Mouse (Mus musculus) retina, postnatal 1 day (tissue): ENCODE measurements around the gene Timm44.

ENCODE experiments used
- DNase-seq: peaks from one replicate; pipeline ENCODE4 v3.0.0-alpha.2; 2012

The Timm44 gene

DNA sequence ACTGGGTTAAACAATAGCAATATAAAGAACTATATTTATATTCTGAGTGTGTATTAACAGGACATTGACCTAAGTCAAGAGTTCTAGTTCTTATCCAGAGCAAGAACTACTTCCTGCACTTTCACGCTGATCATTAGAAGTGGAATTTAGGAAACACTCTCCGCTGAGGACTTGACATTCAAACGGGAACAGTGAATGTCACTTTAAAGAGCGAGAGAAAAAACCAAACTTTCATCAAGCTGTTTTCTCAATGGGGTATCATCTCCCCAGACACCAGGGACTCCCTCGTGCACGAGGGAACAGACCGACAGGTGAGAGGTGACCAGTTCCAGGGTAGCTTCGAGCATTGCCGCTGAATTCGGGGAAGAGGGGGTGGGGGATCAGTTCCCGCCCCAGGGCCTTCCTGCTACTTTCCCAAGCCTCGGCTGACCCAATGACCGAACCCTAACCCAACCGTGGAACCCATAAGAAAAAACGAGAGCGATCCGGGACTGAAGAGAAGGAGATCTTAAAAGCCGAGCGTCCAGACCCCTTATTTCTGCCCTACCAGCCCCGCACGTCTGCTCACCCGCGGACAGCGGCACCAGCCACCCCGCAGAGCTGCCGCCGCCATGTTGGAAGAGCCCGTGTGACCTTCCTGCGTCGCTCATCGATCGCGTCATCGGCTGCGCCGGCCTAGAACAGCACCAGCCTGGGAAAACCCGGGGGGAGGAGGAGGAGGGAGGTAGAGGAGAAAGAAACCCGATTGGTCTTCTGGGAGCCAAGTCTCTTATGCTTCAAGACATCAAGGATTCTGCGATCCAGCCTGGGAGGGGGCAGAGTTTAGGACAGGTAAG lies at the start of gene Timm44:
TSS of gene Timm44 (minus strand) at position 639 of the 836 bp plus-strand sequence.
- peak; percentile 98 for DNase-seq

DNA sequence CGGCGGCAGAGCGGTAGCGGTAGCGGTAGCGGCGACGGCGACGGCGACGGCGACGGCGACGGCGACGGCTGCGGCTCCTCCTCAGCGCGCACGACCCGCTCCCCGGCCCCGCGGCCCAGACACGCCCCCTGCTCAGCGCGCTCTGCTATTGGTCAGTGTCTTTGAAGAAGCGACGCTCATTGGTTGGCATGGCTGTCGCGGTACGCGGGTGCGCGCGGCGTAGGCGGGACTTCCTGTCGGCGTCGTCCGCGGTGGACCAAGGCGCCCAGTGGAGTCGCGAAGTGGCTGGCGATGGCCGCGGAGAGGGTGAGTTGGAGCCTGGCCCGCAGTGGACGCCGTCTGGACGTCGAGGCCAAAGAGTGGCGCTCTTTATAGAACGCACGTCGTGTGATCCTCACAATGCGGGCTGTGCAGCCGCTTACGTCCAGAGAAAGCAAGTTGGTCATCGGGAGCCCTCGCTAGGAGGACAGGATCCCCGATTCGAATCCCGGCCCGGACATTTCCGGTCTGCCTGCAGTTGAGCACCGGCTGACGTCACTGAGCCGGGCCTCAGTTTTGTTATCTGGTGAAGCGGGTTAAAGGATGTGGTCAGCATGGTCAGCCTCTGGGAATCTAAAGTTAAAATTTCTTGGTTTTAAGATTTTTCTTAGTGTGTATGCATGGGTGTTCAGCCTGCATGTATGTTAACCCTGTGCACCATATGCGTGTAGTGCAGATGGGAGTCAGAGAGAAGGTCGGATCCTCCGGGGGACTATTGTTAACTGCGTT lies 49.5 kb upstream of the Timm44 start, which contains the start of the genes Ccl25 and Elavl1:
TSS of gene Ccl25 (plus strand) at position 228 of the 768 bp plus-strand sequence.
TSS of gene Elavl1 (minus strand) at position 431 of the 768 bp plus-strand sequence.
- peak; percentile 98 for DNase-seq

DNA sequence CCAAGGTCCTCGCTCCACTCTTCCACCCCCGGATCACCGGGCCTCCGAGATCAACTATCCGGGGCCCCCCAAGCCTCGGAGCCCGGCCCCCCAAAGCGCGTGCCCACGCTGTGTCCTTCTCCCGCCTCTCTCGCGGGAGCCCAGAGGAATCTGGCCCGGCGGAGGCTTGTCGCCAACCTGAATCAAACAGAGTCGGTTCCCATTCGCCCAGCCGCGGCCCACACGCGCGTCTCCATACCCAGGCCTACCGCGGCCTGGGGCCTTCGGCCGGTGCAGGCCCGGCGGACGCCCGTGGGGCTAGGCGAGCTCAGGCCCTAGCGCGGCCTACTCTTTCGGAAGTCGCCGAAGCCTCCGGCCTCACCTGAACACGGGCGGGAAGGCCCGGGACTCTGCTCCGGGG lies 48.8 kb upstream of the Timm44 start:
- no peak for DNase-seq

DNA sequence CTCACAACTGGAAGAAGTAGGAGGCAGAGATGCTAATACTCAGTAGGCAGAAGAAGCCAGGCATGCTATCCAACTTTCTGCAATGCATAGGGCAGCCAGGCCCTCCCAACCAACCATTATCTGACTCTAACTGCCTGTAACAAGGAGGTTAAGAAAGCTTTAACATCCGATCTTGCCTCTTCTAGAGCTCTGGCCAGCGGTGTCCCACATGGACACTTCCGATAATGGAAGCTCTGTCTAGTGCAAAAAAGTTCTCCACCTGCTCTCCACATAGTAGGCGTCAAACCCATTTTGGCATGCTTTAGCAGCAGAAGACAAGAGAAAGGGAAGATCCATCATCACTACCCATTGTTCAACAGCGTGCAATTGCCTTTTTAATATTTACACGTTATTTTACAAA lies 48.2 kb upstream of the Timm44 start:
- peak; percentile 5 for DNase-seq

GRCm38 (mm10) chr8:4322470-4322869 lies 46.8 kb upstream of the Timm44 start:
- peak; percentile 93 for DNase-seq

DNA sequence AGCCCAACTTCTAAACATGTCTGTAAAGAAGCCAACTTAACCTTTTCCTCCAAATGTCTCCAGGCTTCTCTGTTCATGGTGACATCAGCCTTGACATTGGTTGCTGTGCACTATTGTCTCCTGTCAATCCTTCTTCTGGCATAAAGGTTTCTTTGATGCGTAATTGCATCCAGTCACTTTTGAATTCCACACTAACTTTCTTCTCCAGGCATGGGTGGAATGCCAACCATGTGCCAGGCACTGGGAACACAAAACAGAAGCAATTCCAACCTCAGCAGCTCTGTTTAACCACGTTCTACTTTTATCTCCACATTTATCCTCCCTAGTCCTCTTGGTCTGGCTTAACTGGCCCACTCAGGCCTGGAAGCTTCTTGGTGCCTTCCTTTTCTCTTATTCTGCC lies 45.3 kb upstream of the Timm44 start:
- DNase-seq = no peak

GRCm38 (mm10) chr8:4320404-4320803 lies 44.7 kb upstream of the Timm44 start:
- no peak for DNase-seq

DNA sequence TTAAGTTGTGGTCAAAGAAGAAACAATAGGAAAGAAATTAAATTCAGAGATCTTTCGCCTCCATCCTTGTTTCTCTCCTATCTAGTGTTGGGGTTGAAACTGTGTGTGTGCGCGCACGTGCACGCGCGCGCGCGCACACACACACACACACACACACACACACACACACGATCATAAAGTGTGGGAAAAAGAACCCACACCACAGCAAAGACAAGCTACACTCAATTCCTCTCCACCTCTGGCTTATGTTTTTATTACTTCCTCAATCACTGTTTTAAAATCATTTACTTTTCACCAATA lies 43.8 kb upstream of the Timm44 start:
- no peak for DNase-seq

- DNase-seq = no peak
These were observed 43.3 kb upstream of the Timm44 start for GRCm38 (mm10) chr8:4318796-4319572.

DNA sequence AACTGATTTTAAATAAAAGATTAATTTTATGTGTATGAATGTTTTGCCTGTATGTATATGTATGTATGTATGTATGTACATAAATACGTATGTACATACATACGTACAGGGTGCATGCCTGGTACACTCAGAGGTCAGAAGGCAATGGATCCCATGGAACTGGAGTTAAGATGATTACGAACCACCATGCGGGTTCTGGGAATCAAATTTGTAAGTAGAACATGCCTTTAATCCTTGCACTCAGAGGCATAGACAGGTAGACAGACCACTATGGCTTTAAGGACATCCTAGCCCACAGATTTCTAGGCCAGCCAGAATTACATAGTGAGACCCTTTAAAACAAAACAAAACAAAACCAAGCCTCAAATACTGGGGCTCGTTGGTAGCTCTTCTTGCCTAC lies 42.4 kb upstream of the Timm44 start:
- DNase-seq = no peak

GRCm38 (mm10) chr8:4314852-4315251 lies 39.1 kb upstream of the Timm44 start:
- no peak for DNase-seq

- DNase-seq = no peak
These were observed 37.8 kb upstream of the Timm44 start for GRCm38 (mm10) chr8:4313254-4314124.

GRCm38 (mm10) chr8:4312104-4312503 lies 36.4 kb upstream of the Timm44 start:
- DNase-seq = no peak

- DNase-seq = no peak
These were observed 30.1 kb upstream of the Timm44 start for GRCm38 (mm10) chr8:4305838-4306237.

DNA sequence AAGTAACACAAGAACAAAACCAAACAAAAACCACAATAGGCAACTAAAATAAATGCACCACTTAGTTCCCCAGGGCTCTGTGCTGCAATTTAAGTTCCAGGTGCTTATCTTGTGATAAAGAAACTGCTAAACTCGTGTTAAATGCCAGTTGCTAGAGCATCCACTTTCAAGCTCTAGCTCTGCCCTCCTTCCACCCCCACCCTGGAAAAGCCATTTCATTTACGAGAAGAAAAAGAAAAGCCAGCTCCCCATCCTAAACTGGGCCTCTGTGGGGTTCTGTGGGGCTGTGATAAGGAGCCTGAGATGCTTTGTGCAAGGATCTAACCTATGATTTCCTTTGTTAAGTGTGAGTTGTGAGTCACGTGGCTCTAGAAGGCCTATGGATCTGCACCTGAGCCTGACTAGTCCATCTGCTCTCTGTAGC lies 28.4 kb upstream of the Timm44 start:
- DNase-seq = no peak

- no peak for DNase-seq
These were observed 22.1 kb upstream of the Timm44 start for GRCm38 (mm10) chr8:4297822-4298221.

GRCm38 (mm10) chr8:4292738-4293137 lies 17.0 kb upstream of the Timm44 start:
- DNase-seq = no peak

GRCm38 (mm10) chr8:4276111-4276465 lies 375 bp upstream of the Timm44 start:
- no peak for DNase-seq

DNA sequence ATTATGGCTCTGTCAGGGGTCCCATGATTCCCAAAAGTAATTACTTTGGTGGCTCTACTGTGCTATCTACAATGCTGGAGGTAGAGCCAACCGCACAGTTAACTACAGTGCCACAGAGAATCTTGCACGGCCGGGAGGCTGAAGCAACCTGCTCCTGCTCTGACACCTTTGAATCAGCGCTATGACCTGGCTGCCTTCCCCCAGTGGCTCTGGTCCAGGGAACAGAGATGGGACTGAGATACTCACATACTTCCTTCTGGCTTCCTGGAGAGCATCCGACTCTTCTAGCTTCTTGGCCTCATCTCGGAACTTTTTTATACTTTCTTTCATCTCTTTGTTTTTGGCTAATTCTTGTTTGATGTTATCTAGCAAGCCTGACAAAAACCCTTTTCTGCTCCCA lies 6.1 kb downstream of the Timm44 start:
- no peak for DNase-seq

DNA sequence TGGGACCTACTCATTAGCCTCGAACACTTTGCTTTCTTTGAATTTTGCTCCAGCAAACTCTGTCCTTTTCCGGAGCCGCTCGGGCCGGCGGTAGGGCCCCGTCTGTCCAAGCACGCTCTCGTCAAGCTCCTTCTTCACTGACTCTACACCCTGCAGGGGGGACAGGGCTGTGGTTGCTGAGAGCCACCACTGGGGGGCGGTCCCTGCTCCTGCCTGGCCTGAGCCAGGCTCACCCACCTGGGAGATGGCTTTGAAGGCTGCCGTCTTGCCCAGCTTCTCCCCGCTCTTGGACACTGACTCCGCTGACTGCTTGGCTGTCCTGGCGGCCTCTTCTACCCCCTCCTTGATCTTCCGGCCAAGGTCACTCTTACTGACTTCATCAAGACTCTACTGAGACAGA lies 8.1 kb downstream of the Timm44 start:
- DNase-seq = peak; percentile 30

GRCm38 (mm10) chr8:4265160-4265914 lies 10.4 kb downstream of the Timm44 start:
- no peak for DNase-seq
